Mouse (Mus musculus): ENCODE data around the gene Slc35a5.

GRCm38 (mm10) chr16:45117200-45117599 lies 41.3 kb downstream of the Slc35a5 start:
- no peak for TF ChIP-seq CTCF (IDR thresholded peaks at IDR 0.05; ENCODE audit: low read depth)
- no peak for TF ChIP-seq EP300 (optimal IDR thresholded peaks at IDR 0.05)

All from stomach, postnatal 0 days (tissue).